Mouse (Mus musculus) myocyte (in vitro differentiated cells): ENCODE data around the gene Dock11. TPM values are rescaled to one million over a fixed set of nuclear protein-coding genes. Genes with fewer than 3 reads are reported as not detected.

ENCODE experiments used
- H3K27me3 ChIP-seq: one replicate; pipeline ENCODE4 v1.6.1; 2011; ENCODE audit not compliant: control insufficient read depth, insufficient read depth, insufficient read length
- H3K36me3 ChIP-seq: one replicate; pipeline ENCODE4 v1.6.1; 2011; ENCODE audit not compliant: control insufficient read depth, insufficient read depth
- H3K4me2 ChIP-seq: one replicate; pipeline ENCODE4 v1.6.1; 2011; ENCODE audit warnings: low read depth, control low read depth
- H3K4me3 ChIP-seq: one replicate; pipeline ENCODE4 v1.5.1; 2011; ENCODE audit warnings: mild to moderate bottlenecking, control low read depth, moderate library complexity
- H3K79me2 ChIP-seq: one replicate; pipeline ENCODE4 v1.6.1; 2011; ENCODE audit not compliant: control insufficient read depth, insufficient read depth
- H3ac ChIP-seq: one replicate; pipeline ENCODE4 v1.6.1; 2011; ENCODE audit not compliant: control insufficient read depth, insufficient read length
- CEBPB ChIP-seq: IDR thresholded peaks from 2 replicates; pipeline ENCODE4 v1.6.1; 2011; ENCODE audit warnings: mild to moderate bottlenecking, moderate library complexity; ENCODE audit not compliant: poor library complexity, insufficient read depth, severe bottlenecking
- E2F4 ChIP-seq: IDR thresholded peaks from one replicate; pipeline ENCODE4 v1.6.1; 2011; ENCODE audit warnings: mild to moderate bottlenecking, control low read depth, moderate library complexity; ENCODE audit not compliant: insufficient read depth
- MAX ChIP-seq: IDR thresholded peaks from one replicate; pipeline ENCODE4 v1.6.1; 2011; ENCODE audit warnings: low read depth, mild to moderate bottlenecking, control low read depth
- MYOD1 ChIP-seq, 3 experiments: IDR thresholded peaks; one replicate each; pipeline ENCODE4 v1.6.1; 2011; ENCODE audit warnings: control low read depth in 2 of 3, low read depth in 2 of 3, mild to moderate bottlenecking in 2 of 3, moderate library complexity in 1 of 3; ENCODE audit not compliant: insufficient read length in 2 of 3, control insufficient read depth in 1 of 3
- MYOG ChIP-seq, 3 experiments: IDR thresholded peaks; one replicate each; pipeline ENCODE4 v1.6.1; 2011; ENCODE audit warnings: control low read depth in 2 of 3, low read depth in 2 of 3, mild to moderate bottlenecking in 2 of 3; ENCODE audit not compliant: insufficient read length in 2 of 3, control insufficient read depth in 1 of 3, insufficient read depth in 1 of 3
- POLR2A ChIP-seq: IDR thresholded peaks from one replicate; pipeline ENCODE4 v1.6.1; 2011; ENCODE audit warnings: low read depth, mild to moderate bottlenecking, control low read depth, moderate library complexity; ENCODE audit not compliant: insufficient read length
- POLR2AphosphoS2 ChIP-seq: IDR thresholded peaks from one replicate; pipeline ENCODE4 v1.6.1; 2011; ENCODE audit warnings: low read depth, control low read depth; ENCODE audit not compliant: insufficient read length
- REST ChIP-seq: IDR thresholded peaks from one replicate; pipeline ENCODE4 v1.6.1; 2011; ENCODE audit warnings: mild to moderate bottlenecking, control low read depth, moderate library complexity; ENCODE audit not compliant: insufficient read depth, insufficient read length
- SRF ChIP-seq: IDR thresholded peaks from one replicate; pipeline ENCODE4 v1.6.1; 2011; ENCODE audit warnings: low read depth; ENCODE audit not compliant: control insufficient read depth, insufficient read length
- TCF12 ChIP-seq: IDR thresholded peaks from one replicate; pipeline ENCODE4 v1.6.1; 2011; ENCODE audit warnings: mild to moderate bottlenecking, control low read depth; ENCODE audit not compliant: poor library complexity, insufficient read depth, severe bottlenecking
- TCF3 ChIP-seq: IDR thresholded peaks from one replicate; pipeline ENCODE4 v1.6.1; 2011; ENCODE audit warnings: low read depth, control low read depth; ENCODE audit not compliant: insufficient read length
- USF1 ChIP-seq: IDR thresholded peaks from one replicate; pipeline ENCODE4 v1.6.1; 2011; ENCODE audit warnings: low read depth, mild to moderate bottlenecking, control low read depth, moderate library complexity
- polyA plus RNA-seq: library from polyadenylated mRNA; unstranded; fragments of >200 nt; fragmentation: generic; extraction: Trizol; gene quantifications from one replicate; pipeline ENCODE4 v1.2.1, GENCODE M21; 2012; ENCODE audit warnings: missing spikeins

Gene Dock11
- polyA plus RNA-seq: 6.2 TPM

DNA sequence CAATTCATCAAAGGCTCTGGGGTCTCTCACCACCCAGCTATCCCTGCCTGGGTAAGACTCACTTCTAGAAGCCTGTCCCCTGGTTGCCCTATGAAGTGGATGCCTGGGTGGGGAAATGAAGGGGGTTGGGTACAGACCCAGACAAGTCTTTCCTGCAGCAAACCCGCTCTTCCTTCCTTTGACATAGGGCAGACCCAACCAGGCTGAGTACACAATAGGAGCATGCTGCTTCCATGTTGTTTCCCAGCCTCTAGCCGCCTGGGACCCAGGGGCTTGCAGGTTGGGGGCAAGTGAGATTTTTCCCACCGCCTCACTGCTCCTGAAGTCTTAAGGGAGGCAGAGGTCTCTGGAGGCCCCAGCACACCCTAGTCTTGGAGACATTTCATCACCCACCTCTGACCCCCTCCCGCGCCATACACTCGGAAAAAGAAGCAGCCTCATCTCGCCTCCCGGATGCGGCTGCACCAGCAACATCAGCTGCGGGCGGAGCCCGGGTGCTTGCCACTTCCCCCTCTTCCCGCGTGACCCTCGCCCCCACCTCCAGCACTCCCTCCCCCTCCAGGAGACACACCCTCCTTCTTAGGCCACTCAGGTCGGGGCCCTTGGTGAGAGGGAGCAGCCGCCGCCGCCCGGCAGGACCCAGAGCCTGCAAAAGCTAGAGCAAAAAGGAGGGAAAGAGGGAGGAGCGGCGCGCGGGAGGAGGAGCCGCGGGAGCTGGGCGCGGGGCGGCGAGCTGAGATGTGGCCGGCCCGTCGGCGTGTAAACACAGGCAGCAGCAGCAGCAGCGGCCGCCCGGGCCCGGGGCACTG is at the start of gene Dock11:
Gene Dock11 (plus strand): TSS at position 746 of the 809 bp plus-strand sequence.
- no peaks in the 10 kb centered on the region for H3K27me3 ChIP-seq
- H3K4me3 ChIP-seq: peak within 1 kb of the TSS; percentile 54
- TF ChIP-seq POLR2A (peak; percentile 55), REST (no peak)
- H3ac ChIP-seq: peak within 1 kb of the TSS; percentile 53
- no peaks in the 10 kb centered on the region for H3K36me3 ChIP-seq
- H3K79me2 ChIP-seq: peaks cover 17% of the 10 kb centered on the region
- H3K4me2 ChIP-seq: peak within 1 kb of the TSS; percentile 69

GRCm38 (mm10) chrX:35879703-35880102 is 8.9 kb upstream of the Dock11 start:
- H3K36me3 ChIP-seq: no peaks in the 10 kb centered on the region
- H3K79me2 ChIP-seq: no peaks in the 10 kb centered on the region
- no peak overlapping the region for H3K4me2 ChIP-seq
- no peak overlapping the region for H3ac ChIP-seq
- TF ChIP-seq CEBPB (no peak), TCF12 (no peak)
- no peaks in the 10 kb centered on the region for H3K27me3 ChIP-seq
- no peak overlapping the region for H3K4me3 ChIP-seq

DNA sequence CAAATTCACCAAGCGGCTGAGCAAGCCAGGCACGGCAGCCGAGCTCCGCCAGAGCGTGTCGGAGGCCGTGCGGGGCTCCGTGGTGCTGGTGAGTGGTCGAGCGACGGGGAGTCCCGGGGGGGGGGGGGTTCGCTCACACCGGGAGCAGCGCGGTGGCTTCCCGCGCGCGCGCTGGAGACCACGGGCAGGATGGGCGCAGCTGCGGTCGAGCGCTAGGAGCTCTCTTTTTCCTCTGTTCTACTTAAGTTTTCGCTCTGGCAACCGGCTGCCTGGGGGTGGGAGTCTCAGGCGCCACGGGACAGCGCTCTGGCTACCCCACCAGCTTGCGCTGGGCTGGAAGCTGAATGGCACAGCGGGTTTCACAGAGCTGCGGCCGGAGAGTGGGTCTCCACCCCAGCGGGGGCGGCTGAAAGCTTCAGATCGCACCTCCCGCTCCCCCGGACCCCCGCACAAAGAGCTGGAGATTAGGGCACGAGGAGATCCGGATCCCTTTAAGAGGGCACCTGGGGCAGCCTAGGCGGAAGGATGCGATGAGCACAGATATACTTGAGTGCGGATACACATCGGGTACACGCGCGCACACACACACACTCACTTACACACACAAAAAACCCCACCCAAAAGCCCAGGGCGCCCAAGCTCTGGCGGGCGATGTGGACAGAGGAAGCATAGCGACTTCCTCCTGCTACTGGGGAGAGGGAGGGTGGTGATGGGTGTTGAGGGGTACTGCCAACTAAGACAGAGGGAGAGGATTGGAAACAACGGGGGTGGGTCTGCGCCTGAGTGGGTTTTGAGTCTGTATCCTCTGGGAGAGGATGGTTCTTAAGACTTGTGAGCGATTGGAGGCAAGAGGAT is 540 bp downstream of the Dock11 start:
- no peaks in the 10 kb centered on the region for H3K36me3 ChIP-seq

GRCm38 (mm10) chrX:35889800-35890106 is 1.1 kb downstream of the Dock11 start:
- H3ac ChIP-seq: no peak overlapping the region
- peak overlapping the region; percentile 69 for H3K4me2 ChIP-seq
- no peaks in the 10 kb centered on the region for H3K27me3 ChIP-seq
- peaks cover 19% of the 10 kb centered on the region for H3K79me2 ChIP-seq
- H3K36me3 ChIP-seq: no peaks in the 10 kb centered on the region
- H3K4me3 ChIP-seq: peak overlapping the region; percentile 54
- no peak for TF ChIP-seq POLR2A
- no peak for TF ChIP-seq TCF12
- no peak for TF ChIP-seq SRF
- TF ChIP-seq MYOG (IDR thresholded peaks at IDR 0.05; ENCODE audit: control insufficient read depth in 1 of 3, insufficient read depth in 1 of 3, insufficient read length in 2 of 3, low read depth in 2 of 3): no peak
- no peak for TF ChIP-seq E2F4
- TF ChIP-seq TCF3: no peak
- TF ChIP-seq CEBPB: no peak
- no peak for TF ChIP-seq REST
- no peak for TF ChIP-seq POLR2AphosphoS2
- no peak for TF ChIP-seq USF1
- no peak for TF ChIP-seq MAX
- TF ChIP-seq MYOD1 (IDR thresholded peaks at IDR 0.05; ENCODE audit: control insufficient read depth in 1 of 3, insufficient read length in 2 of 3, low read depth in 2 of 3): no peak

More for the DNA sequence above, 540 bp downstream of the Dock11 start:
- TF ChIP-seq TCF12 (no peak), SRF (no peak), MAX (no peak), CEBPB (no peak), MYOD1 (IDR thresholded peaks at IDR 0.05; ENCODE audit: control insufficient read depth in 1 of 3, insufficient read length in 2 of 3, low read depth in 2 of 3) (no peak), POLR2A (no peak), USF1 (no peak), TCF3 (no peak), POLR2AphosphoS2 (no peak), MYOG (IDR thresholded peaks at IDR 0.05; ENCODE audit: control insufficient read depth in 1 of 3, insufficient read depth in 1 of 3, insufficient read length in 2 of 3, low read depth in 2 of 3) (no peak), REST (no peak), E2F4 (no peak)
- Histone ChIP-seq H3K4me2 (peak overlapping the region; percentile 69), H3K4me3 (peak overlapping the region; percentile 54), H3K27me3 (no peaks in the 10 kb centered on the region), H3ac (peak overlapping the region; percentile 53), H3K79me2 (peaks cover 17% of the 10 kb centered on the region)

DNA sequence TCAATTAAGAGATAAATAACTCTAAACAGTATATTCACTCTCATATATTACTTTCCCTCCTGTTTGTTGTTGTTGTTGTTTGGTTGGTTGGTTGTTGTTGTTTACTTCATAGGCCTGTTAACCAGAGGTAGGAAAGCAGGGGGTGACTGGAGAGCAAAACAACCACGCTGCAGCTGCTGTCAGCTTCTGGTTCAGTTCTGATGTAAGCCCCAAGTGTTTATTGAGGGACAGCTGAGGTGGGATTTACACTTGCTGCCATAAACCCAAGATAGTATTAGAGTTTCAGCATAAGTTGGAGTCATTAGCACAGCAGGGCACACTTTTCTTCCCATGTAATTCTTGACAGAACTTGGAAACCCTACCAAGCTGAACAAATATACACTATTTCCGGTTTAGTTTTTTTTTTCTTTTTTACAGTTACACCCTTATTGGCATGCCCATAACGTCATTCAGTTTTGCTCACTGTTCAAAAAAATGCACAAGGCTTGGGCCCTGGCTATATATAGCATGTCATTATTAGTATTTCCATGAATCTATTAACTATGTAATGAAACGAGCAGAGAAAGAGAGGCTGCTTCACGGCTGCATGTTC is 3.0 kb downstream of the Dock11 start:
- TF ChIP-seq MYOD1 (IDR thresholded peaks at IDR 0.05; ENCODE audit: control insufficient read depth in 1 of 3, insufficient read length in 2 of 3, low read depth in 2 of 3): peak; percentile 29 to 85 (median 63)
- no peak for TF ChIP-seq SRF
- peak in 2 of 3 experiments; percentile 85 to 93 for TF ChIP-seq MYOG (IDR thresholded peaks at IDR 0.05; ENCODE audit: control insufficient read depth in 1 of 3, insufficient read depth in 1 of 3, insufficient read length in 2 of 3, low read depth in 2 of 3)
- TF ChIP-seq TCF12: peak; percentile 67
- TF ChIP-seq POLR2A: no peak
- Histone ChIP-seq H3K4me3 (no peak overlapping the region), H3K36me3 (no peaks in the 10 kb centered on the region), H3K4me2 (peak overlapping the region; percentile 48), H3K27me3 (no peaks in the 10 kb centered on the region), H3K79me2 (peaks cover 24% of the 10 kb centered on the region), H3ac (no peak overlapping the region)
